Mouse (Mus musculus): Measurements from ENCODE around the gene Cdk18. TPM values are rescaled to one million over a fixed set of nuclear protein-coding genes. Genes with fewer than 3 reads are reported as not detected.

Gene Cdk18
- 1.1 and 1.5 TPM in 2 replicates for polyA plus RNA-seq (2015; fragmentation: Nextera tagmentation; extraction: Ambion mirVana)

DNA sequence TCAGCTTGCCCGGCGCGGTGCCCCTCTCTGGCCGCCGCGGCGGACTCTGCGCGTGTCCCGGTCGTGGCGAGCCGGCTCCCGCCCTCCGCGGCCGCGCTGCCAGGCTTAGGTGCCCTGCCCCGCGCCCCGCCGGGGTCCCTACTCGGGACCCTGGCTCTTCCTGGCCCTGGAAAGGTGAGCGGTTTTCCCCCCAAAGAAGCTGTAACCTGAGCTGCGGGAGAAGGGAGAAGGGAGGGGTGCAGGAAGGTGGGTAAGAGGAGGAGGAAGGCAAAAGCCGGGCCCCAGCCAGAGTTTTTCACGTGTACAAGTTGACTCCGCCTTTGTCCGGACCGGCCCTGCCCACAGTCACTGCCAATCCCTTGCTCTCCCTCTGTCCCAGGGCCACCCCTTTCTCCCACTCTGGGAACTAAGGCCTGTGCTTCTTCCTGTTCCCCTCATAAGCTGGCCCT lies at the start of gene Cdk18:
TSS of gene Cdk18 (minus strand) at position 269 of the 449 bp plus-strand sequence.
- WGBS, result under 1% methylated on average over 30 of the region's 30 CpGs
- no peak for ATAC-seq

GRCm38 (mm10) chr1:132189231-132189630 lies 49.7 kb upstream of the Cdk18 start:
- Histone ChIP-seq H3K9ac (ENCODE audit: low read depth, low read length) (no peak overlapping the region; the same call in 1 of the 2 replicates), H3K36me3 (ENCODE audit: control insufficient read depth, insufficient read depth, low read length) (no peaks in the 10 kb centered on the region), H3K4me3 (ENCODE audit: low read length) (no peak overlapping the region; the same call in 1 of the 2 replicates), H3K4me1 (ENCODE audit: control insufficient read depth, insufficient read depth, low read depth, low read length) (peaks cover 25% of the 10 kb centered on the region), H3K4me2 (ENCODE audit: low read length) (peak overlapping the region; percentile 78), H3K27me3 (replicated peaks; ENCODE audit: control insufficient read depth, insufficient read depth, low read length) (no peaks in the 10 kb centered on the region), H3K27ac (ENCODE audit: low read depth, low read length) (peak overlapping the region; percentile 99; the same call in 1 of the 2 replicates), H3K9me3 (ENCODE audit: control insufficient read depth, low read length) (no peaks in the 10 kb centered on the region)
- 43% methylated on average over 4 of the region's 4 CpGs for WGBS
- no peak for ATAC-seq

More for the DNA sequence above, at the start of gene Cdk18:
- Histone ChIP-seq H3K27me3 (replicated peaks; ENCODE audit: control insufficient read depth, insufficient read depth, low read length) (peaks cover 7% of the 10 kb centered on the region; the same call in 1 of the 2 replicates), H3K4me2 (ENCODE audit: low read length) (peak within 1 kb of the TSS; percentile 100), H3K9me3 (ENCODE audit: control insufficient read depth, low read length) (no peaks in the 10 kb centered on the region), H3K9ac (ENCODE audit: low read depth, low read length) (peak within 1 kb of the TSS; percentile 80), H3K27ac (ENCODE audit: low read depth, low read length) (no peak within 1 kb of the TSS), H3K36me3 (ENCODE audit: control insufficient read depth, insufficient read depth, low read length) (no peaks in the 10 kb centered on the region), H3K4me1 (ENCODE audit: control insufficient read depth, insufficient read depth, low read depth, low read length) (peaks cover 15% of the 10 kb centered on the region), H3K4me3 (ENCODE audit: low read length) (peak within 1 kb of the TSS; percentile 62)

DNA sequence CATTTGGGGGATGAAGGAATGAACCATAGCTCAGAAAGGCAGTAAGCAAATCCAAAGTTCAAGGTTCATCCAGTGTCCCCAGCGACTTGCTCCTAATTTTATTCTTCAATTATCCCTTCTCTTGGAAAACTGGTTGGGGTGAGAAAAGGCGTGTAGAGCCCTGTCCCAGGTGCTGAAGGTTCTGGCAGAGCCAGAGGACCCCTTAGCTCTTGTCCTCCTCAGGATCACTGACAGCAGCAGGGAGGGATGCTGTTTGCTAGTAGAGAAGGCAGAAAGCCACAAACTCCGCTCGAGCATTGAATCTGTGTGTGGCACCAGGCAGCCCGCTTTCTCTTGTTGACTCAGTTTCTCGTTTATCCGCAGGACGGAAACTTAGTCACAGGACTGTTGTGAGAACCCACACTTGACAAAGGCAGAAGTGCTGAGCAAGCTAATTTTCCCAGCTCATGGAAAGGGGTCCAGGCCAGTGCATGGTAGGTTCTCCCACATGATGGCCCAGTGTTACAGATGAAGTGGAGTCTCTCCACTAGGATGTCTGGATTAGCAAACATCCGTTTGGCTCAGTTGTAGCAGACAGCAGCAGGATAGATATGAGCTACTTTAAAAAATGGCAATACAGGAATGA lies 49.1 kb upstream of the Cdk18 start:
- 49% methylated on average over 9 of the region's 9 CpGs for WGBS
- no peak overlapping the region for H3K9ac ChIP-seq (ENCODE audit: low read depth, low read length)
- H3K9me3 ChIP-seq (ENCODE audit: control insufficient read depth, low read length), result no peaks in the 10 kb centered on the region
- H3K36me3 ChIP-seq (ENCODE audit: control insufficient read depth, insufficient read depth, low read length), result no peaks in the 10 kb centered on the region
- no peak overlapping the region for H3K27ac ChIP-seq (ENCODE audit: low read depth, low read length)
- H3K4me1 ChIP-seq (ENCODE audit: control insufficient read depth, insufficient read depth, low read depth, low read length), result peaks cover 22% of the 10 kb centered on the region
- no peak overlapping the region for H3K4me3 ChIP-seq (ENCODE audit: low read length)
- ATAC-seq, result no peak
- H3K27me3 ChIP-seq (replicated peaks; ENCODE audit: control insufficient read depth, insufficient read depth, low read length), result no peaks in the 10 kb centered on the region
- no peak overlapping the region for H3K4me2 ChIP-seq (ENCODE audit: low read length)

GRCm38 (mm10) chr1:132186303-132186702 lies 46.8 kb upstream of the Cdk18 start:
- no peak overlapping the region for H3K27ac ChIP-seq (ENCODE audit: low read depth, low read length)
- no peaks in the 10 kb centered on the region for H3K27me3 ChIP-seq (replicated peaks; ENCODE audit: control insufficient read depth, insufficient read depth, low read length)
- no peaks in the 10 kb centered on the region for H3K9me3 ChIP-seq (ENCODE audit: control insufficient read depth, low read length)
- H3K4me1 ChIP-seq (ENCODE audit: control insufficient read depth, insufficient read depth, low read depth, low read length), result peaks cover 9% of the 10 kb centered on the region
- no peak overlapping the region for H3K4me3 ChIP-seq (ENCODE audit: low read length)
- no peak for ATAC-seq
- H3K36me3 ChIP-seq (ENCODE audit: control insufficient read depth, insufficient read depth, low read length), result no peaks in the 10 kb centered on the region
- 83% methylated on average over 4 of the region's 4 CpGs for WGBS
- no peak overlapping the region for H3K4me2 ChIP-seq (ENCODE audit: low read length)
- no peak overlapping the region for H3K9ac ChIP-seq (ENCODE audit: low read depth, low read length)

DNA sequence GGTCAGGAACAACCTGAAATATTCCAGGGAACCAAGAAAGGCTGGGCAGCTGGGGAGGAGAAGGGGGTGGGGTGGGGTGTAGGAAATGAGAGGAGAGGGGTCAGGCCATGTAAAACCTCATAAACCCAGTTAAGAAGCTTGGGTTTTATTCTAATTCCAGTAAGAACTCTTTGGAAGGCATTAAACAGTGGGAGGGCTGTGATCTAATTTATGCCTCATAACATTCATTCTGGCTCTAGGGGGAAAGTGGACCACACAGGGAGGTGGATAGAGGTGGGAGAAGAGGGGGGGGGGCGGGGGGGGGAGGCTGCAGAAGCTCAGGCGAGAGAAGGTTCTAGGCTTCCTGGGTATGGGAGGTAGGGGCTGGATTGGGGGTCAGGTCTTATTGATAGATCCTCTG lies 32.1 kb upstream of the Cdk18 start:
- H3K4me1 ChIP-seq (ENCODE audit: control insufficient read depth, insufficient read depth, low read depth, low read length), result peaks cover 9% of the 10 kb centered on the region
- H3K27me3 ChIP-seq (replicated peaks; ENCODE audit: control insufficient read depth, insufficient read depth, low read length), result no peaks in the 10 kb centered on the region
- ATAC-seq, result no peak
- WGBS, result 0% methylated on average over 1 of the region's 2 CpGs
- no peak overlapping the region for H3K4me3 ChIP-seq (ENCODE audit: low read length)
- no peak overlapping the region for H3K4me2 ChIP-seq (ENCODE audit: low read length)
- no peak overlapping the region for H3K27ac ChIP-seq (ENCODE audit: low read depth, low read length)
- no peak overlapping the region for H3K9ac ChIP-seq (ENCODE audit: low read depth, low read length)
- no peaks in the 10 kb centered on the region for H3K9me3 ChIP-seq (ENCODE audit: control insufficient read depth, low read length)
- no peaks in the 10 kb centered on the region for H3K36me3 ChIP-seq (ENCODE audit: control insufficient read depth, insufficient read depth, low read length)

DNA sequence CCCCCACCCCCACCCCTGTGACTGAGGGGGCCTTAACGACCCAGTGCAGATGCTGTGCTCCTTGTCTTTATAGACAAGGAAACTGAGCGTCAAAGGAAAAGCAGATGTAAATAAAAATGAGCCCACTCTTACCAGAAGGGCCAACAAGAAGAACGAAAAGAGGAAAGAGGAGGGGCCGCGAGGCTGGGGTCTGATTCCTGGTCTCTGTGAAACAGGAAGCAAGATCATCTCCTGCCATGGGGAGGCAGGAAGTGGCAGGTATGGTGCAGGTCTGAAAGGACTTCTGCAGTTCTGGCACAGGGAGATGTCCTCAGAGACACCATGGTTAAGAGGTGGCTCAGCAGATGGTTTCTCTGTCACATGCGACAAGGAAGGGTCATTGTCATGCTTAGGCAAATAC lies 31.2 kb upstream of the Cdk18 start:
- no peak overlapping the region for H3K4me2 ChIP-seq (ENCODE audit: low read length)
- ATAC-seq, result no peak
- H3K4me1 ChIP-seq (ENCODE audit: control insufficient read depth, insufficient read depth, low read depth, low read length), result peaks cover 9% of the 10 kb centered on the region
- H3K4me3 ChIP-seq (ENCODE audit: low read length), result no peak overlapping the region
- H3K27ac ChIP-seq (ENCODE audit: low read depth, low read length), result no peak overlapping the region
- no peaks in the 10 kb centered on the region for H3K9me3 ChIP-seq (ENCODE audit: control insufficient read depth, low read length)
- no peaks in the 10 kb centered on the region for H3K36me3 ChIP-seq (ENCODE audit: control insufficient read depth, insufficient read depth, low read length)
- H3K9ac ChIP-seq (ENCODE audit: low read depth, low read length), result no peak overlapping the region
- WGBS, result 51% methylated on average over 6 of the region's 6 CpGs
- no peaks in the 10 kb centered on the region for H3K27me3 ChIP-seq (replicated peaks; ENCODE audit: control insufficient read depth, insufficient read depth, low read length)

DNA sequence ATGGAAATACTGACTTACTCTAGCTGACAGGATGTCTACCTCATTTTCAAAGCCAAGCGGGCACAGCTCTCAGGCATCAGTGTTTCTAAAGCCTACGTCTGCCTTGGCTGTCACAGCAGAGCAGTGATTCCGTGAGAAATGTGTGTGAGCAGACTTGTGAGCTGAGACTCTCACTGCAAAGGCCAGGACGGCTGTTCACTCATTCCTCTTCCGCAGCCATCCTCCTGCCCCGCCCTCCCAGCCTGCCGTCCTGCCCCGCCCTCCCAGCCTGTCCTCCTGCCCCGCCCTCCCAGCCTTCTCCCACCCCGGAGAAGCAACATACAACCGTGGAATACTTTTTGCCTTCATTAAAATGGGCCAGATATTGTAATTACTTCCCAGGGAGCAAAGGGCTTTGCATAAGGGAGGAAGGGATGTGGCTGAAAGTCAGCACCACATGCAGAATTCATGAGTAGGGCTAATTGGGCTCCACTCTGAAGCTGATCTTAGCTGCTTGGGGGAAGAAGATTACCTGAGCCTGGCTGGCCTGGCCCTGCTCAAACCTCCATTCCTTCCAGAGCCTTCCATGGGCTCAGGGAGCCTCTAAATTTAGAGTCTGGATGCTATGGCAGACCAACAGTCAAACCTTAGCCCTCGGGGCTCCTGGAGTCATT lies 28.8 kb upstream of the Cdk18 start:
- H3K27ac ChIP-seq (ENCODE audit: low read depth, low read length), result peak overlapping the region; percentile 55
- H3K4me2 ChIP-seq (ENCODE audit: low read length), result peak overlapping the region; percentile 47
- H3K36me3 ChIP-seq (ENCODE audit: control insufficient read depth, insufficient read depth, low read length), result no peaks in the 10 kb centered on the region
- H3K4me1 ChIP-seq (ENCODE audit: control insufficient read depth, insufficient read depth, low read depth, low read length), result peaks cover 18% of the 10 kb centered on the region
- no peaks in the 10 kb centered on the region for H3K27me3 ChIP-seq (replicated peaks; ENCODE audit: control insufficient read depth, insufficient read depth, low read length)
- H3K4me3 ChIP-seq (ENCODE audit: low read length), result no peak overlapping the region; the same call in 1 of the 2 replicates
- peak; percentile 51 for ATAC-seq
- peak overlapping the region; percentile 4 for H3K9ac ChIP-seq (ENCODE audit: low read depth, low read length)
- WGBS, result 11% methylated on average over 10 of the region's 12 CpGs
- H3K9me3 ChIP-seq (ENCODE audit: control insufficient read depth, low read length), result no peaks in the 10 kb centered on the region

DNA sequence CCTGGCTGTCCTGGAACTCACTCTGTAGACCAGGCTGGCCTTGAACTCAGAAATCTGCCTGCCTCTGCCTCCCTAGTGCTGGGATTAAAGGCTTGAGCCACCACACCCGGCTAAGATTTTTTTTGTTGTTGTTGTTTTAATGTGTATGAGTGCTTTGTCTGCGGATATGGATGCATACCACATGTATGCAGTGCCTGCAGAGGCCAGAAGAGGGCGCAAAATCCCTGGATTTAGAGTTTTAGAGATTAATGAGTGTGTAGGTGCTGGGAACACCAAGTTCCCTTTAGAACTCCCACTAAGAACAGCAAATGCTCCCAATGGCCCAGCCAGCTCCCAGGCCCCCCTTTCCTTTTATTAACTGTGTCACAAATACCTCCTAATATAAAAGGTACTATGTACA lies 26.4 kb upstream of the Cdk18 start:
- Histone ChIP-seq H3K4me2 (ENCODE audit: low read length) (no peak overlapping the region), H3K9me3 (ENCODE audit: control insufficient read depth, low read length) (no peaks in the 10 kb centered on the region), H3K27ac (ENCODE audit: low read depth, low read length) (no peak overlapping the region), H3K36me3 (ENCODE audit: control insufficient read depth, insufficient read depth, low read length) (no peaks in the 10 kb centered on the region), H3K4me3 (ENCODE audit: low read length) (no peak overlapping the region), H3K27me3 (replicated peaks; ENCODE audit: control insufficient read depth, insufficient read depth, low read length) (no peaks in the 10 kb centered on the region), H3K9ac (ENCODE audit: low read depth, low read length) (no peak overlapping the region), H3K4me1 (ENCODE audit: control insufficient read depth, insufficient read depth, low read depth, low read length) (peaks cover 18% of the 10 kb centered on the region)
- WGBS, result 58% methylated on average over 3 of the region's 3 CpGs
- ATAC-seq, result no peak

GRCm38 (mm10) chr1:132164780-132165518 lies 25.5 kb upstream of the Cdk18 start:
- Histone ChIP-seq H3K4me2 (ENCODE audit: low read length) (no peak overlapping the region), H3K9ac (ENCODE audit: low read depth, low read length) (no peak overlapping the region; the same call in 1 of the 2 replicates), H3K27ac (ENCODE audit: low read depth, low read length) (peak overlapping the region; percentile 54; the same call in 1 of the 2 replicates), H3K9me3 (ENCODE audit: control insufficient read depth, low read length) (no peaks in the 10 kb centered on the region), H3K4me1 (ENCODE audit: control insufficient read depth, insufficient read depth, low read depth, low read length) (peaks cover 23% of the 10 kb centered on the region), H3K4me3 (ENCODE audit: low read length) (no peak overlapping the region), H3K27me3 (replicated peaks; ENCODE audit: control insufficient read depth, insufficient read depth, low read length) (no peaks in the 10 kb centered on the region), H3K36me3 (ENCODE audit: control insufficient read depth, insufficient read depth, low read length) (no peaks in the 10 kb centered on the region)
- WGBS, result 21% methylated on average over 13 of the region's 13 CpGs
- ATAC-seq, result peak; percentile 73
